Mouse (Mus musculus): Measurements from ENCODE around the gene Ssu2. TPM values are rescaled to one million over a fixed set of nuclear protein-coding genes. Genes with fewer than 3 reads are reported as not detected.

The Ssu2 gene
- total and polyA plus RNA-seq, 3 experiments, result 1.2 to 5.5 (median 1.4) TPM

DNA sequence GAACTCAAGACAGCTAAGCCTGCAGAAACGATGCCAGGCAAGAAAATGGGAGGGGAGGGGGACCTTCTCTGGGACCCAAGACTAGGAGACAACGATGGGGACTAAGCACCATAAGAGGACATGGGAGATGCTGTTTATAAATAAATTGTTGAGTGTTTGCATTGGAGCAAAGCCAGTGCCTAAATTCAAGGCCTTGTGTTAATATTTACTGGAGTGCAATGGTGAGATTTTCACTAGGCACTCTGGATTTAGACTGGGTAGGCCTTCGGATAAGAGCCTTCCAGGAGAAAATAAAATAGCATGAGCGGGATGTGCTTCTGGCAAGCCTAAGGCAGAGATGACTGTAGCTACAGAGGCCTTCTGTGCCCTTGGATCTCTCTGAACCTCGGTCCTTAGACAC lies 64.9 kb downstream of the Ssu2 start:
- H3K79me2 ChIP-seq (replicated peaks; ENCODE audit: control insufficient read depth, insufficient read depth, low read length), result 0 out of 2 replicates have a peak, but pooled peaks cover 1% of the 10 kb centered on the region
- no peaks in the 10 kb centered on the region for H3K27me3 ChIP-seq (ENCODE audit: control insufficient read depth, insufficient read depth, low read length)
- H3K36me3 ChIP-seq (ENCODE audit: control insufficient read depth, insufficient read depth, low read length), result peaks cover 18% of the 10 kb centered on the region
- TF ChIP-seq POLR2A (IDR thresholded peaks at IDR 0.05; ENCODE audit: insufficient read depth, low read depth, low read length), result no peak
- no peak for TF ChIP-seq CTCF (IDR thresholded peaks at IDR 0.05)
- no peak for TF ChIP-seq EP300 (IDR thresholded peaks at IDR 0.05; ENCODE audit: insufficient read depth, low read depth, low read length)
- WGBS, result 69% methylated on average over 5 of the region's 5 CpGs
- no peak overlapping the region for H3K4me3 ChIP-seq
- no peak for DNase-seq
- H3K9ac ChIP-seq (ENCODE audit: low read depth, low read length), result no peak overlapping the region
- intact Hi-C loops (cut with DNase I), result loop anchor here (2.0 kb wide), 1 partner anchor 16 kb away; no protein-coding TSS in a partner anchor
- H3K4me1 ChIP-seq (ENCODE audit: control insufficient read depth, insufficient read depth, low read length), result peaks cover 3% of the 10 kb centered on the region; the same call in 1 of the 2 replicates
- no peak overlapping the region for H3K27ac ChIP-seq

DNA sequence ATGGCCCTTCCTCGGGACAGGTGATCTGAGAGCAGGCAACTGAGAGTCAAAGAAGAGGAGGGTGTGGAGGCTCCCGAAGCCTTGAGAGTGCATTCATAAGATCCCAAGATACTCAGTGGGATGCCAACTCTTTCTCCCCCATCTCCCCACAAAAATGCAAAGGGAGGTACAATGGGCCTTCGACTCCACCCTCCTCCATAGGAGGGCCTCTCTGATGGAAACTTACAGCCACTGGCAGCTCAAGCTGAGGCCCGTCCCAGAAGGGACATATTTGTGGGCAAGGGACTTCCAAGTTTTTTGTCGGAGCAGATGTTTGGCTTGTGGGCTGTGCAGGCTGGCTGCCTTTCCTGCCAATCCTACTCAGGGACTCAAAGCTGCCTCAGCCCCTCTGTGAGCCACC lies 67.1 kb downstream of the Ssu2 start:
- no peak overlapping the region for H3K4me3 ChIP-seq
- intact Hi-C loops (cut with DNase I), result no loop called here
- H3K79me2 ChIP-seq (replicated peaks; ENCODE audit: control insufficient read depth, insufficient read depth, low read length), result 0 out of 2 replicates have a peak, but pooled peaks cover 1% of the 10 kb centered on the region
- no peaks in the 10 kb centered on the region for H3K27me3 ChIP-seq (ENCODE audit: control insufficient read depth, insufficient read depth, low read length)
- H3K36me3 ChIP-seq (ENCODE audit: control insufficient read depth, insufficient read depth, low read length), result peaks cover 10% of the 10 kb centered on the region
- no peak overlapping the region for H3K27ac ChIP-seq
- H3K9ac ChIP-seq (ENCODE audit: low read depth, low read length), result no peak overlapping the region
- 63% methylated on average over 5 of the region's 5 CpGs for WGBS
- peaks cover 2% of the 10 kb centered on the region; the same call in 1 of the 2 replicates for H3K4me1 ChIP-seq (ENCODE audit: control insufficient read depth, insufficient read depth, low read length)
- TF ChIP-seq POLR2A (IDR thresholded peaks at IDR 0.05; ENCODE audit: insufficient read depth, low read depth, low read length) (no peak), CTCF (IDR thresholded peaks at IDR 0.05) (no peak), EP300 (IDR thresholded peaks at IDR 0.05; ENCODE audit: insufficient read depth, low read depth, low read length) (no peak)
- peak in 1 of 2 experiments; percentile 17 for DNase-seq

GRCm38 (mm10) chr6:112319449-112319848 lies 68.4 kb downstream of the Ssu2 start:
- H3K36me3 ChIP-seq (ENCODE audit: control insufficient read depth, insufficient read depth, low read length), result peaks cover 10% of the 10 kb centered on the region
- H3K4me1 ChIP-seq (ENCODE audit: control insufficient read depth, insufficient read depth, low read length), result peaks cover 2% of the 10 kb centered on the region; the same call in 1 of the 2 replicates
- DNase-seq, result no peak
- TF ChIP-seq CTCF (IDR thresholded peaks at IDR 0.05) (no peak), EP300 (IDR thresholded peaks at IDR 0.05; ENCODE audit: insufficient read depth, low read depth, low read length) (no peak), POLR2A (IDR thresholded peaks at IDR 0.05; ENCODE audit: insufficient read depth, low read depth, low read length) (no peak)
- 0 out of 2 replicates have a peak, but pooled peaks cover 1% of the 10 kb centered on the region for H3K79me2 ChIP-seq (replicated peaks; ENCODE audit: control insufficient read depth, insufficient read depth, low read length)
- H3K4me3 ChIP-seq, result no peak overlapping the region
- no peaks in the 10 kb centered on the region for H3K27me3 ChIP-seq (ENCODE audit: control insufficient read depth, insufficient read depth, low read length)
- no peak overlapping the region for H3K9ac ChIP-seq (ENCODE audit: low read depth, low read length)
- intact Hi-C loops (cut with DNase I), result no loop called here
- WGBS, result 87% methylated on average over 4 of the region's 4 CpGs
- no peak overlapping the region for H3K27ac ChIP-seq

- Histone ChIP-seq H3K27ac (no peak overlapping the region), H3K4me1 (ENCODE audit: control insufficient read depth, insufficient read depth, low read length) (0 out of 2 replicates have a peak, but pooled peaks cover 2% of the 10 kb centered on the region), H3K4me3 (no peak overlapping the region), H3K9ac (ENCODE audit: low read depth, low read length) (no peak overlapping the region), H3K36me3 (ENCODE audit: control insufficient read depth, insufficient read depth, low read length) (peaks cover 8% of the 10 kb centered on the region), H3K27me3 (ENCODE audit: control insufficient read depth, insufficient read depth, low read length) (no peaks in the 10 kb centered on the region), H3K79me2 (replicated peaks; ENCODE audit: control insufficient read depth, insufficient read depth, low read length) (no peaks in the 10 kb centered on the region; the same call in 1 of the 2 replicates)
- TF ChIP-seq POLR2A (IDR thresholded peaks at IDR 0.05; ENCODE audit: insufficient read depth, low read depth, low read length), result no peak
- TF ChIP-seq CTCF (IDR thresholded peaks at IDR 0.05), result no peak
- TF ChIP-seq EP300 (IDR thresholded peaks at IDR 0.05; ENCODE audit: insufficient read depth, low read depth, low read length), result no peak
- intact Hi-C loops (cut with DNase I), result no loop called here
- DNase-seq, result no peak
- WGBS, result 41% methylated on average over 4 of the region's 4 CpGs
Observed at GRCm38 (mm10) chr6:112311385-112311784, 76.4 kb downstream of the Ssu2 start.

DNA sequence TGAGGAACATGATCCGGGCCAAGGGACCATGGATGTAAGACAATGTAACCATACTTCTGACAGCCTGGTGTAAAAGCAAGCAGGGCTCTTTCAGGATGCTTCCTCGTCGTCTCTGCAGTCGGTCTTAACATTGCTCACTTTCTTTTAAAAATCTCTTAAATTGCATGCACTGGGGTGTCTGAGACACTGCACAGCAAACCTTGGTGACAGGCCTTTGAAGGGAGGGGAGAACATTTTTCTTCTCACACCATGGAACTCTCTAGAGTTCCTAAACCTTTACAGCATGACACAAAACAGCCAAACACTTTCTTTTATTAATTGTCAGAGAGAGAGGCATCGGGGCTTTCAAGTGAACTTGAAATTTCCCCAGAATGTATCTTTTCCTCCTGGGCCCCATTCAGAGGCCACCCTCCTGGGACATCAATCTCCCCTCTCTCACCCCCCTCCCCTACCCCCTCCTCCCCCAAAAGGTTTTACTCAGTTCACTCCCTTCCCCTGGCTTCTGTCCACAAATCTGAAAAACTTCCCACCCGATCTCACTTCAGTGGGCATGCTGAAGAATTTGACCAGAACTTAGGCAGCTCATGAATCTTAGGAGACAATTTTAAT lies 78.4 kb downstream of the Ssu2 start:
- no peak for DNase-seq
- H3K27me3 ChIP-seq (ENCODE audit: control insufficient read depth, insufficient read depth, low read length), result no peaks in the 10 kb centered on the region
- WGBS, result 78% methylated on average over 6 of the region's 6 CpGs
- H3K4me3 ChIP-seq, result no peak overlapping the region
- H3K36me3 ChIP-seq (ENCODE audit: control insufficient read depth, insufficient read depth, low read length), result peaks cover 18% of the 10 kb centered on the region
- H3K79me2 ChIP-seq (replicated peaks; ENCODE audit: control insufficient read depth, insufficient read depth, low read length), result no peaks in the 10 kb centered on the region; the same call in 1 of the 2 replicates
- no peak overlapping the region for H3K27ac ChIP-seq
- peaks cover 9% of the 10 kb centered on the region for H3K4me1 ChIP-seq (ENCODE audit: control insufficient read depth, insufficient read depth, low read length)
- no peak overlapping the region for H3K9ac ChIP-seq (ENCODE audit: low read depth, low read length)
- intact Hi-C loops (cut with DNase I), result no loop called here
- no peak for TF ChIP-seq EP300 (IDR thresholded peaks at IDR 0.05; ENCODE audit: insufficient read depth, low read depth, low read length)
- no peak for TF ChIP-seq CTCF (IDR thresholded peaks at IDR 0.05)
- no peak for TF ChIP-seq POLR2A (IDR thresholded peaks at IDR 0.05; ENCODE audit: insufficient read depth, low read depth, low read length)

Other genes starting within 250 kb of the Ssu2 start
- 10 to 100 TPM; 37.5 to 46.7 TPM for gene Lmcd1, start 114.3 kb downstream of the Ssu2 start, total RNA-seq (2021)
- 21.2 and 29.2 TPM in 2 replicates for gene Lmcd1, start 114.3 kb downstream of the Ssu2 start, polyA plus RNA-seq (2012; rRNA removed)
- 10 to 100 TPM; 70.8 to 82.8 TPM for gene Cav3, start 71.5 kb upstream of the Ssu2 start, total RNA-seq (2021)
- 144 and 172 TPM in 2 replicates for gene Cav3, start 71.5 kb upstream of the Ssu2 start, polyA plus RNA-seq (2012; rRNA removed)
- under 1 TPM; 0.18 to 0.21 TPM for gene Oxtr, start 101.9 kb upstream of the Ssu2 start, total RNA-seq (2021)
- 0.10 and 0.18 TPM in 2 replicates for gene Oxtr, start 101.9 kb upstream of the Ssu2 start, polyA plus RNA-seq (2012; rRNA removed)